Mouse (Mus musculus) stomach, postnatal 0 days (tissue): ENCODE results near the gene Emc10.

Experiments used
- CTCF ChIP-seq: IDR thresholded peaks from 2 replicates; pipeline ENCODE4 v1.5.1; 2016; ENCODE audit warnings: antibody characterized with exemption, low read depth, mild to moderate bottlenecking, moderate library complexity
- EP300 ChIP-seq: optimal IDR thresholded peaks from 2 replicates; pipeline ENCODE3; 2016; ENCODE audit warnings: antibody characterized with exemption

GRCm38 (mm10) chr7:44527483-44528398 lies 31.4 kb upstream of the Emc10 start:
- TF ChIP-seq EP300 (no peak), CTCF (peak; percentile 84)
